In genomic region chr3:152483800-152484199, GRCm38 (mm10) we compare ENCODE assay signal across 12 mouse cellular contexts.
DNase-seq lines count a peak whose midpoint lies in the region; ATAC-seq lines count a peak whose summit lies in the region.
"Had no signal": no experiment of that assay in that cellular context is flagged by ENCODE, and none has a peak within 500 bp of the region (broad histone marks: within the 10 kb centered on the region; RNA-seq: fewer than 3 reads in every experiment).

No protein-coding gene starts in this region.

- no peak for DNase-seq in forebrain, embryonic 11.5 days (ENCODE audit: low spot score)
- no peak for DNase-seq in midbrain, embryonic 11.5 days (ENCODE audit: low spot score, missing footprints)
- DNase-seq in layer of hippocampus, postnatal 14 days (ENCODE audit: low spot score in 2 of 2) = no peak
- no peak for DNase-seq in thymus, adult 18-20 months
- DNase-seq: adrenal gland, postnatal 10 days; cerebellum, adult 8-10 months; liver had no signal

- no peak for ATAC-seq in forebrain, embryonic 12.5 days (ENCODE audit: low FRiP score)
- ATAC-seq in forebrain, embryonic 11.5 days (replicated peaks; ENCODE audit: low FRiP score) = no peak
- ATAC-seq in midbrain, embryonic 12.5 days (ENCODE audit: low FRiP score, low read depth) = no peak
- no peak for ATAC-seq in midbrain, embryonic 11.5 days (ENCODE audit: low FRiP score)
- ATAC-seq in hindbrain, embryonic 15.5 days (ENCODE audit: low FRiP score, low read depth) = peak; percentile 31; the same call in 1 of the 2 replicates
- ATAC-seq in neural tube, embryonic 14.5 days (ENCODE audit: low read depth) = no peak

- H3K36me3 ChIP-seq in forebrain, embryonic 12.5 days (replicated peaks) = no peaks in the 10 kb centered on the region
- H3K36me3 ChIP-seq in forebrain, embryonic 11.5 days (ENCODE audit: control insufficient read depth, insufficient read depth, low read length) = no peaks in the 10 kb centered on the region
- H3K36me3 ChIP-seq in midbrain, embryonic 12.5 days = no peaks in the 10 kb centered on the region
- H3K36me3 ChIP-seq in midbrain, embryonic 11.5 days (ENCODE audit: control insufficient read depth, insufficient read depth, low read length) = no peaks in the 10 kb centered on the region
- H3K36me3 ChIP-seq in hindbrain, embryonic 15.5 days = no peaks in the 10 kb centered on the region
- no peaks in the 10 kb centered on the region for H3K36me3 ChIP-seq in neural tube, embryonic 14.5 days (ENCODE audit: control insufficient read depth, insufficient read depth, low read length)

- no peaks in the 10 kb centered on the region for H3K27me3 ChIP-seq in forebrain, embryonic 12.5 days
- H3K27me3 ChIP-seq in forebrain, embryonic 11.5 days (ENCODE audit: control insufficient read depth, insufficient read depth, low read length) = no peaks in the 10 kb centered on the region
- H3K27me3 ChIP-seq in midbrain, embryonic 12.5 days = no peaks in the 10 kb centered on the region
- no peaks in the 10 kb centered on the region for H3K27me3 ChIP-seq in midbrain, embryonic 11.5 days (ENCODE audit: control insufficient read depth, insufficient read depth, low read length)
- H3K27me3 ChIP-seq in hindbrain, embryonic 15.5 days = no peaks in the 10 kb centered on the region
- H3K27me3 ChIP-seq in neural tube, embryonic 14.5 days (ENCODE audit: control insufficient read depth, insufficient read depth, low read length) = no peaks in the 10 kb centered on the region

- H3K4me2 ChIP-seq in forebrain, embryonic 12.5 days = no peak overlapping the region
- no peak overlapping the region for H3K4me2 ChIP-seq in forebrain, embryonic 11.5 days (ENCODE audit: low read depth, low read length, severe bottlenecking)
- H3K4me2 ChIP-seq in midbrain, embryonic 12.5 days (replicated peaks) = no peak overlapping the region
- H3K4me2 ChIP-seq in midbrain, embryonic 11.5 days = no peak overlapping the region
- no peak overlapping the region for H3K4me2 ChIP-seq in hindbrain, embryonic 15.5 days
- H3K4me2 ChIP-seq in neural tube, embryonic 14.5 days (ENCODE audit: low read depth, low read length) = no peak overlapping the region

- H3K4me3 ChIP-seq in forebrain, embryonic 12.5 days (replicated peaks) = no peak overlapping the region
- no peak overlapping the region for H3K4me3 ChIP-seq in forebrain, embryonic 11.5 days (ENCODE audit: low read depth, low read length)
- H3K4me3 ChIP-seq in midbrain, embryonic 12.5 days = no peak overlapping the region
- no peak overlapping the region for H3K4me3 ChIP-seq in midbrain, embryonic 11.5 days (ENCODE audit: low read depth, low read length)
- no peak overlapping the region for H3K4me3 ChIP-seq in hindbrain, embryonic 15.5 days
- H3K4me3 ChIP-seq in neural tube, embryonic 14.5 days (ENCODE audit: low read depth, low read length) = no peak overlapping the region
- H3K4me3 ChIP-seq: erythroblast, embryonic 14.5 days had no signal

- peaks cover 15% of the 10 kb centered on the region for H3K4me1 ChIP-seq in forebrain, embryonic 12.5 days
- 0 out of 2 replicates have a peak, but pooled peaks cover 1% of the 10 kb centered on the region for H3K4me1 ChIP-seq in forebrain, embryonic 11.5 days (replicated peaks; ENCODE audit: control insufficient read depth, insufficient read depth, low read length)
- H3K4me1 ChIP-seq in midbrain, embryonic 12.5 days = peaks cover 17% of the 10 kb centered on the region
- H3K4me1 ChIP-seq in midbrain, embryonic 11.5 days (ENCODE audit: control insufficient read depth, insufficient read depth, low read length) = 0 out of 2 replicates have a peak, but pooled peaks cover 2% of the 10 kb centered on the region
- H3K4me1 ChIP-seq in hindbrain, embryonic 15.5 days (replicated peaks) = peaks cover 21% of the 10 kb centered on the region
- H3K4me1 ChIP-seq in neural tube, embryonic 14.5 days (ENCODE audit: control insufficient read depth, insufficient read depth, low read length) = peaks cover 8% of the 10 kb centered on the region; the same call in 1 of the 2 replicates

- WGBS in forebrain, embryonic 12.5 days = 56% methylated on average over 7 of the region's 7 CpGs
- WGBS in forebrain, embryonic 11.5 days = 64% methylated on average over 7 of the region's 7 CpGs
- WGBS in midbrain, embryonic 12.5 days = 63% methylated on average over 7 of the region's 7 CpGs
- 73% methylated on average over 7 of the region's 7 CpGs for WGBS in midbrain, embryonic 11.5 days
- 42% methylated on average over 7 of the region's 7 CpGs for WGBS in hindbrain, embryonic 15.5 days
- WGBS in neural tube, embryonic 14.5 days = 44% methylated on average over 7 of the region's 7 CpGs

- H3K9me3 ChIP-seq in forebrain, embryonic 12.5 days = no peaks in the 10 kb centered on the region
- no peaks in the 10 kb centered on the region for H3K9me3 ChIP-seq in forebrain, embryonic 11.5 days (ENCODE audit: control insufficient read depth, low read length)
- no peaks in the 10 kb centered on the region for H3K9me3 ChIP-seq in midbrain, embryonic 12.5 days
- H3K9me3 ChIP-seq in midbrain, embryonic 11.5 days (ENCODE audit: control insufficient read depth, low read length) = no peaks in the 10 kb centered on the region
- H3K9me3 ChIP-seq in hindbrain, embryonic 15.5 days = no peaks in the 10 kb centered on the region
- no peaks in the 10 kb centered on the region for H3K9me3 ChIP-seq in neural tube, embryonic 14.5 days (ENCODE audit: control insufficient read depth, low read length)

- H3K27ac ChIP-seq in forebrain, embryonic 12.5 days = peak overlapping the region; percentile 50; the same call in 1 of the 2 replicates
- H3K27ac ChIP-seq in forebrain, embryonic 11.5 days (ENCODE audit: low read depth, low read length) = no peak overlapping the region; the same call in 1 of the 2 replicates
- peak overlapping the region; percentile 46 for H3K27ac ChIP-seq in midbrain, embryonic 12.5 days (replicated peaks)
- H3K27ac ChIP-seq in midbrain, embryonic 11.5 days (ENCODE audit: low read depth, low read length) = no peak overlapping the region
- H3K27ac ChIP-seq in hindbrain, embryonic 15.5 days (replicated peaks) = peak overlapping the region; percentile 69
- peak overlapping the region; percentile 64 for H3K27ac ChIP-seq in neural tube, embryonic 14.5 days (ENCODE audit: low read depth, low read length)

- H3K9ac ChIP-seq in forebrain, embryonic 12.5 days = no peak overlapping the region
- no peak overlapping the region for H3K9ac ChIP-seq in forebrain, embryonic 11.5 days (ENCODE audit: low read length)
- H3K9ac ChIP-seq in midbrain, embryonic 12.5 days (replicated peaks) = no peak overlapping the region
- H3K9ac ChIP-seq in midbrain, embryonic 11.5 days (ENCODE audit: low read length) = no peak overlapping the region
- H3K9ac ChIP-seq in hindbrain, embryonic 15.5 days = no peak overlapping the region
- H3K9ac ChIP-seq in neural tube, embryonic 14.5 days (replicated peaks; ENCODE audit: low read depth, low read length) = no peak overlapping the region

Comparison
In these comparisons a context has a peak if more than half of its experiments do, and no peak if none do; other contexts are left out.
1. H3K27ac ChIP-seq: peak in forebrain, embryonic 12.5 days (single experiment), midbrain, embryonic 12.5 days (single experiment), hindbrain, embryonic 15.5 days (single experiment) and neural tube, embryonic 14.5 days (single experiment); none in forebrain, embryonic 11.5 days (single experiment) and midbrain, embryonic 11.5 days (single experiment).